Mouse (Mus musculus): ENCODE results near the gene Cyren.

DNA sequence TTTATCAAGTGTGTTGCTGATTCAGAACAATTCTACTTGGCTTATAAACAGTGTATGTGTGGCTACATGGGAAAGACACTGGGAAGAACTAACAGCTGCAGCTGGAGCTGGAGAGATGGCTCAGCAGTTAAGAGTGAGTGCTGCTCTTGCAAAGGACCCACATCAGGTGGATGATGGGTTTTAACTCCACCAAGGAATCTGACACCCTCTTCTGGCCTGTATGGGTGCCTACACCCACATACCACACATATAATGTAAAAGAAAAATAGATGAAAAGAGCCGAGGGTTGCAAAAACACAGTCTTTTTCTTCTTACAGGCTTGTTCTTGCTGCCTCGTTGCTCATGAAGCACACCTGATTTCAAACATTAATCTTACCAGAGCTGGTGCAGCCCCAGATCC, 28.3 kb upstream of the Cyren start:
- no peak for TF ChIP-seq EP300 (optimal IDR thresholded peaks at IDR 0.05)
- TF ChIP-seq CTCF (IDR thresholded peaks at IDR 0.05; ENCODE audit: low read depth) = peak; percentile 35

All from stomach, postnatal 0 days (tissue).